In genomic region chr14:58786791-58787491, GRCm38 (mm10) we compare ENCODE assay signal across 9 mouse cellular contexts.
DNase-seq lines count a peak whose midpoint lies in the region; ATAC-seq lines count a peak whose summit lies in the region.
"Had no signal": no experiment of that assay in that cellular context is flagged by ENCODE, and none has a peak within 500 bp of the region (broad histone marks: within the 10 kb centered on the region; RNA-seq: fewer than 3 reads in every experiment).

No protein-coding gene starts in this region.

- WGBS in forebrain, embryonic 15.5 days: 83% methylated on average over 4 of the region's 4 CpGs
- WGBS in forebrain, embryonic 12.5 days: 95% methylated on average over 4 of the region's 4 CpGs
- WGBS in embryonic facial prominence, embryonic 13.5 days: 77% methylated on average over 4 of the region's 4 CpGs
- WGBS in liver, embryonic 11.5 days: 86% methylated on average over 4 of the region's 4 CpGs

- no peak overlapping the region for H3K4me2 ChIP-seq in forebrain, embryonic 15.5 days (replicated peaks)
- H3K4me2 ChIP-seq in forebrain, embryonic 12.5 days: no peak overlapping the region
- H3K4me2 ChIP-seq in embryonic facial prominence, embryonic 13.5 days: no peak overlapping the region
- H3K4me2 ChIP-seq in liver, embryonic 11.5 days: no peak overlapping the region
- H3K4me2 ChIP-seq: liver, embryonic 13.5 days had no signal

- no peak overlapping the region for H3K4me3 ChIP-seq in forebrain, embryonic 15.5 days
- no peak overlapping the region for H3K4me3 ChIP-seq in forebrain, embryonic 12.5 days (replicated peaks)
- no peak overlapping the region for H3K4me3 ChIP-seq in embryonic facial prominence, embryonic 13.5 days
- no peak overlapping the region for H3K4me3 ChIP-seq in liver, embryonic 11.5 days (ENCODE audit: low read depth, low read length)
- H3K4me3 ChIP-seq: liver, embryonic 13.5 days had no signal

- H3K9ac ChIP-seq in forebrain, embryonic 15.5 days (replicated peaks): no peak overlapping the region
- H3K9ac ChIP-seq in forebrain, embryonic 12.5 days: no peak overlapping the region
- H3K9ac ChIP-seq in embryonic facial prominence, embryonic 13.5 days: no peak overlapping the region
- H3K9ac ChIP-seq in liver, embryonic 11.5 days (ENCODE audit: low read depth, low read length): no peak overlapping the region
- H3K9ac ChIP-seq: liver, embryonic 13.5 days had no signal

- DNase-seq in layer of hippocampus, postnatal 10 days (ENCODE audit: low spot score in 2 of 2): peak; percentile 11 to 23
- DNase-seq in layer of hippocampus, postnatal 25 days (ENCODE audit: extremely low spot score in 1 of 2, low spot score in 1 of 2): no peak
- DNase-seq in lung, postnatal 25 days (ENCODE audit: low spot score): peak; percentile 2
- no peak for DNase-seq in liver, embryonic 11.5 days (ENCODE audit: low spot score)
- DNase-seq in thymus, postnatal 14 days: no peak
- DNase-seq: liver, embryonic 13.5 days had no signal

- H3K4me1 ChIP-seq in forebrain, embryonic 15.5 days: peaks cover 11% of the 10 kb centered on the region; the same call in 1 of the 2 replicates
- no peaks in the 10 kb centered on the region for H3K4me1 ChIP-seq in forebrain, embryonic 12.5 days
- H3K4me1 ChIP-seq in embryonic facial prominence, embryonic 13.5 days: peaks cover 14% of the 10 kb centered on the region; the same call in 1 of the 2 replicates
- no peaks in the 10 kb centered on the region for H3K4me1 ChIP-seq in liver, embryonic 11.5 days (replicated peaks; ENCODE audit: control insufficient read depth, insufficient read depth, low read length)
- H3K4me1 ChIP-seq: liver, embryonic 13.5 days had no signal

- no peaks in the 10 kb centered on the region for H3K9me3 ChIP-seq in forebrain, embryonic 15.5 days
- no peaks in the 10 kb centered on the region for H3K9me3 ChIP-seq in forebrain, embryonic 12.5 days
- H3K9me3 ChIP-seq in embryonic facial prominence, embryonic 13.5 days: no peaks in the 10 kb centered on the region
- H3K9me3 ChIP-seq in liver, embryonic 11.5 days (ENCODE audit: control insufficient read depth, low read length): no peaks in the 10 kb centered on the region
- H3K9me3 ChIP-seq: liver, embryonic 13.5 days had no signal

- H3K36me3 ChIP-seq in forebrain, embryonic 15.5 days: no peaks in the 10 kb centered on the region
- no peaks in the 10 kb centered on the region for H3K36me3 ChIP-seq in forebrain, embryonic 12.5 days (replicated peaks)
- H3K36me3 ChIP-seq in embryonic facial prominence, embryonic 13.5 days: no peaks in the 10 kb centered on the region
- no peaks in the 10 kb centered on the region for H3K36me3 ChIP-seq in liver, embryonic 11.5 days (ENCODE audit: control insufficient read depth, insufficient read depth, low read length)
- H3K36me3 ChIP-seq: liver, embryonic 13.5 days had no signal

- H3K27me3 ChIP-seq in forebrain, embryonic 15.5 days: no peaks in the 10 kb centered on the region
- H3K27me3 ChIP-seq in forebrain, embryonic 12.5 days: no peaks in the 10 kb centered on the region
- H3K27me3 ChIP-seq in embryonic facial prominence, embryonic 13.5 days: no peaks in the 10 kb centered on the region
- H3K27me3 ChIP-seq in liver, embryonic 11.5 days (replicated peaks; ENCODE audit: control insufficient read depth, insufficient read depth, low read length): no peaks in the 10 kb centered on the region
- H3K27me3 ChIP-seq: liver, embryonic 13.5 days had no signal

- peak; percentile 63 for ATAC-seq in forebrain, embryonic 15.5 days (replicated peaks)
- ATAC-seq in forebrain, embryonic 12.5 days (ENCODE audit: low FRiP score): no peak
- ATAC-seq in embryonic facial prominence, embryonic 13.5 days (ENCODE audit: insufficient number of reproducible peaks, insufficient read depth, low FRiP score, low TSS enrichment, low read depth): no peak
- ATAC-seq in liver, embryonic 11.5 days (replicated peaks; ENCODE audit: low FRiP score): no peak

- no peak overlapping the region; the same call in 1 of the 2 replicates for H3K27ac ChIP-seq in forebrain, embryonic 15.5 days (replicated peaks)
- H3K27ac ChIP-seq in forebrain, embryonic 12.5 days: no peak overlapping the region
- peak overlapping the region; percentile 48; the same call in 1 of the 2 replicates for H3K27ac ChIP-seq in embryonic facial prominence, embryonic 13.5 days
- no peak overlapping the region for H3K27ac ChIP-seq in liver, embryonic 11.5 days (ENCODE audit: low read depth, low read length)
- H3K27ac ChIP-seq: liver, embryonic 13.5 days had no signal

Comparison
In these comparisons a context has a peak if more than half of its experiments do, and no peak if none do; other contexts are left out.
1. DNase-seq: peak in layer of hippocampus, postnatal 10 days (2 of 2) and lung, postnatal 25 days (single experiment); none in layer of hippocampus, postnatal 25 days (0 of 2), liver, embryonic 11.5 days (single experiment) and thymus, postnatal 14 days (single experiment).